Mouse (Mus musculus) spleen, embryonic (tissue): Measurements from ENCODE around the gene Zrsr1.

ENCODE experiments used
- CTCF ChIA-PET: fragments of 350-600 bp; sonication (Branson Sonifier 250); formaldehyde crosslinking; loops from one replicate; lab custom pipeline; 2022; lab: Charles Lee

The Zrsr1 gene

GRCm38 (mm10) chr11:22970546-22970945 lies 1.3 kb upstream of the Zrsr1 start:
- CTCF ChIA-PET, result interaction anchor here (0.6 kb wide), 1 partner anchor 1108 kb away, joined by 3 read pairs; no protein-coding TSS in a partner anchor

GRCm38 (mm10) chr11:22972746-22973526 lies 1.1 kb downstream of the Zrsr1 start:
- CTCF ChIA-PET, result interaction anchor here (0.5 kb wide), 1 partner anchor 15 kb away, joined by 6 read pairs; no protein-coding TSS in a partner anchor

GRCm38 (mm10) chr11:22973599-22973998 lies 1.8 kb downstream of the Zrsr1 start:
- CTCF ChIA-PET, result no interaction called here

- CTCF ChIA-PET, result no interaction called here
Observed at GRCm38 (mm10) chr11:22978215-22978614, 6.4 kb downstream of the Zrsr1 start.

GRCm38 (mm10) chr11:22978711-22979110 lies 6.9 kb downstream of the Zrsr1 start:
- CTCF ChIA-PET, result no interaction called here

- CTCF ChIA-PET, result no interaction called here
Observed at GRCm38 (mm10) chr11:22979221-22979620, 7.4 kb downstream of the Zrsr1 start.

- CTCF ChIA-PET, result interaction anchor here (0.7 kb wide), 1 partner anchor 169 kb away, joined by 3 read pairs; no protein-coding TSS in a partner anchor
Observed at GRCm38 (mm10) chr11:22981041-22981440, 9.2 kb downstream of the Zrsr1 start.

- CTCF ChIA-PET, result no interaction called here
Observed at GRCm38 (mm10) chr11:22981543-22981950, 9.7 kb downstream of the Zrsr1 start.

- CTCF ChIA-PET, result interaction anchor here (0.7 to 0.9 kb wide), 3 partner anchors 26 to 693 kb away, joined by 3 to 6 read pairs (median 3); no protein-coding TSS in a partner anchor
Observed at GRCm38 (mm10) chr11:22981984-22982757, 10.4 kb downstream of the Zrsr1 start, which contains the start of the genes Gm28048 and Commd1. TSS of gene Gm28048 (minus strand) at chr11:22982090. TSS of gene Commd1 (minus strand) at chr11:22982382.

- CTCF ChIA-PET, result interaction anchor here (0.7 to 0.9 kb wide), 4 partner anchors 27 to 693 kb away, joined by 3 to 8 read pairs (median 4); no protein-coding TSS in a partner anchor
Observed at GRCm38 (mm10) chr11:22982846-22983245, 11.0 kb downstream of the Zrsr1 start.

- CTCF ChIA-PET, result no interaction called here
Observed at GRCm38 (mm10) chr11:22985510-22985909, 13.7 kb downstream of the Zrsr1 start.

- CTCF ChIA-PET, result interaction anchor here (0.7 to 0.9 kb wide), 3 partner anchors 15 to 1661 kb away, joined by 3 to 17 read pairs (median 6); no protein-coding TSS in a partner anchor
Observed at GRCm38 (mm10) chr11:22987357-22987756, 15.6 kb downstream of the Zrsr1 start.

GRCm38 (mm10) chr11:22989786-22990185 lies 18.0 kb downstream of the Zrsr1 start:
- CTCF ChIA-PET, result interaction anchor here (0.6 to 1.7 kb wide), 3 partner anchors 18 to 159 kb away, joined by 3 to 5 read pairs (median 3); partner anchors contain the start of gene Fam161a

GRCm38 (mm10) chr11:22990393-22991126 lies 18.8 kb downstream of the Zrsr1 start, which contains the start of gene Cct4:
TSS of gene Cct4 (plus strand) at chr11:22990519.
- CTCF ChIA-PET, result interaction anchor here (0.5 to 1.7 kb wide), 3 partner anchors 17 to 285 kb away, joined by 3 to 7 read pairs (median 3); partner anchors contain the start of gene Fam161a

GRCm38 (mm10) chr11:22991218-22991835 lies 19.5 kb downstream of the Zrsr1 start:
- CTCF ChIA-PET, result interaction anchor here (0.5 to 1.7 kb wide), 2 partner anchors 16 to 51 kb away, joined by 3 read pairs; partner anchors contain the start of gene Fam161a

GRCm38 (mm10) chr11:22994271-22994670 lies 22.5 kb downstream of the Zrsr1 start:
- CTCF ChIA-PET, result interaction anchor here (0.6 kb wide), 1 partner anchor 337 kb away, joined by 5 read pairs; no protein-coding TSS in a partner anchor

- CTCF ChIA-PET, result no interaction called here
Observed at GRCm38 (mm10) chr11:22995461-22995860, 23.7 kb downstream of the Zrsr1 start.

- CTCF ChIA-PET, result no interaction called here
Observed at GRCm38 (mm10) chr11:22998308-22998707, 26.5 kb downstream of the Zrsr1 start.

- CTCF ChIA-PET, result no interaction called here
Observed at GRCm38 (mm10) chr11:23005276-23005675, 33.5 kb downstream of the Zrsr1 start.

GRCm38 (mm10) chr11:23007166-23007480 lies 35.3 kb downstream of the Zrsr1 start:
- CTCF ChIA-PET, result interaction anchor here (0.6 to 1.1 kb wide), 3 partner anchors 14 to 205 kb away, joined by 3 to 4 read pairs (median 3); partner anchors contain the start of gene Cct4
